Mouse (Mus musculus) spleen, embryonic (tissue): ENCODE results near the gene Higd1a.

Experiments
- CTCF ChIA-PET: fragments of 350-600 bp; sonication (Branson Sonifier 250); formaldehyde crosslinking; loops from one replicate; lab custom pipeline; 2022; lab: Charles Lee

Higd1a gene

DNA sequence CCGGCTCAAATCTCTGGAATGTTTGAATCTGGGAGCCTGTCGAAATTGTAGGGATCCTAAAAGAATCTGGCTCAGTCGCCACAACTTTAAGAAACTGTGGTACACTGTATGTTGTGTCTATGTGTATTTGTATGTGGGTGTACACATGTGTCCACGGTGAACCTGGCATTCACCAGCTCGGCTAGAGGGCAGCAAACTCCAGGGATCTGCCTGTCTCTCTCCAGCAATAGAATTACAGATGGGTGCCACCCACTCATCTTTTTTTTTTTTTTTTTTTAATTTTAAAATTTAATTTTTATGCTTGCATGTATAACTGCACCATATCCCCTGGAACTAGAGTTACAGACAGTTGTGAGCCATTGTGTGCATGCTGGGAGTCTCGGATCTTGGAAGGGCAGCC lies 23.1 kb upstream of the Higd1a start:
- CTCF ChIA-PET: interaction anchor here (0.6 to 2.7 kb wide), 2 partner anchors 18 to 104 kb away, joined by 3 to 10 read pairs; no protein-coding TSS in a partner anchor

GRCm38 (mm10) chr9:121880840-121881239 lies 22.7 kb upstream of the Higd1a start:
- CTCF ChIA-PET: interaction anchor here (2.7 kb wide), 1 partner anchor 105 kb away, joined by 10 read pairs; no protein-coding TSS in a partner anchor

DNA sequence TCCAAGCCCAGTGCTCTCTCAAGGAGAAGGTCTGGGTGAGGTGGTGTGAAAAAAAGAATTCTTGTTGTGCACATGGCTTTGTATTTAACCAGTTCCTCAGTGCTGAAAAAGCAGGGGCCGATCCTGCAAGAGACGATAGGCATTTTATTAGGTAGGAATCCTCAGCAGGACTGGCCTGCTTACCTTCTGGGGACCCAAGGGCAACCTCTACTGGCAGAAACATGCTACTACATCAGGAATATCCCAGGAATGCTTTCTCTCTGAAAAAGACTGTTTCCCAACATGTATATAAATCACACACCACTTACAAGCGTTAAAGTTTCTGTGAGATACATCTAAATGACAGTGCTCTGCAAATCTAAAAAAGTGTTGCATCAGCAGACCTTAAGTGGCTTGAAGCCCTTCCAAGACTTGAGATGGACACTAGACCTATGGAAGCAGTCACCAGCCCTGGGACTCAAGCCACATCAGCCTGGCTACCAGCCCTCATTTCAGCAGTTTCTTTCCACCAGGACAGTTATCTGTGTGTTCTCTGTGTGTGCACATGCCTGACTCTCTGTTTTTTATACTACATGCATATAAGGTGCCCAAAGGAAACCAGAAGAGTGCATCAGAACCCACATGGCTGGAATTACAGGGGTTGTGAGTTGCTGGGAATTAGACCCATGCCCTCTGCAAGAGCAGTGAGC lies 19.0 kb upstream of the Higd1a start:
- CTCF ChIA-PET: interaction anchor here (0.7 kb wide), 1 partner anchor 621 kb away, joined by 3 read pairs; no protein-coding TSS in a partner anchor

DNA sequence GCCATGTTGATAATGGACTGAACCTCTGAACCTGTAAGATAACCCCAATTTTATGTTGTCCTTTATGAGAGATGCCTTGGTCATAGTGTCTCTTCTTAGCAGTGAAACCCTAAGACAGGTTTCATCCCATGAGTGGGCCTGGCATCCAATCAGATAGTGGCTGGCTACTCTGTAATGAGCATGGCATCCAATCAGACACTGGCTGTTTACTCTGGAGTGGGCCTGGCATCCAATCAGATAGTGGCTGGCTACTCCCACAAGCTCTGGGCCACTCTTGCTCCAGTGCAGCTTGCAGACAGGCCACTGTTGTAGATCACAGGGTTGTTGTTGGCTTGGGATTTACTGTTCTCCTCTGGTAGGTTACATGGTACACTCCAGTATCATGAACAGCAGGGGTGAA lies 15.4 kb upstream of the Higd1a start:
- CTCF ChIA-PET: no interaction called here

GRCm38 (mm10) chr9:121872062-121872683 lies 14.0 kb upstream of the Higd1a start:
- CTCF ChIA-PET: no interaction called here

- CTCF ChIA-PET: no interaction called here
These were observed 11.9 kb upstream of the Higd1a start for GRCm38 (mm10) chr9:121869973-121870515.

GRCm38 (mm10) chr9:121869432-121869831 lies 11.3 kb upstream of the Higd1a start:
- CTCF ChIA-PET: no interaction called here

DNA sequence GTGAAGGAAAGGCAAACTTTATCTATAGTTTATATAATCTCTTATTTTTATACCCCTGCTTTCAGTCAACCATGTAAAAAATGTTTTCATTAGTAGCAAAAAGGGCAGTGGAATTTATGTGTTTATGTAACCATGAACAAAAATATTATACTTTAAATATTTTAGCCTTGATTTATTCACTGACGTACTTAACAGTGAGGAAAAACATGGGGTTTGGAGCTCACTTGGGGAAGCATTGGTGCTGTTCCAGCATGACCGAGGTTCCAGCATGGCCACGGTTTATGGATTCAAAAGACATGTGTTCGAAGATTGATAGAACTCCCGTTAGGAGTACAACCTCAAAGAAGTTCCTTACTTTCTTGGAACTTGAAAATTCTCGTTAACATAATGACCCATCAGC lies 10.1 kb upstream of the Higd1a start:
- CTCF ChIA-PET: no interaction called here

DNA sequence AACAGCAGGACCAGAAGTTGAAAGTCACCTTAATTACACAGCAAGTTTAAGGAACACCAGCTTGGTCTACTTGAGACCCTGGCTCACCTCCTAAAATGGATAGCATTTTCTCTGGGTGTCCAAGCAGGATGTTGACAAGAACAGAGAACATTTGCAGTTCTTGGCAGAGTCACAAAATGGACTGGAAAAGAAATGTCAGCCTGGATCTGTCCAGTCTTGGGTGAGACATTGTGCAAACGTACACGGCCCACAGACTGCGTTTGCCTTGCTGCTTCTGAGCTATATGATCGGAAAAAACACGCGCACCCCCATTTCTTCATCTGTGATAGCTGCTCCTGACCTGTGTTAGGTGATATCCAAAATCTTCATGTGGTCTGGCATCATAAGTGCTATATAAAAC lies 9.5 kb upstream of the Higd1a start:
- CTCF ChIA-PET: interaction anchor here (0.8 kb wide), 1 partner anchor 118 kb away, joined by 3 read pairs; no protein-coding TSS in a partner anchor

DNA sequence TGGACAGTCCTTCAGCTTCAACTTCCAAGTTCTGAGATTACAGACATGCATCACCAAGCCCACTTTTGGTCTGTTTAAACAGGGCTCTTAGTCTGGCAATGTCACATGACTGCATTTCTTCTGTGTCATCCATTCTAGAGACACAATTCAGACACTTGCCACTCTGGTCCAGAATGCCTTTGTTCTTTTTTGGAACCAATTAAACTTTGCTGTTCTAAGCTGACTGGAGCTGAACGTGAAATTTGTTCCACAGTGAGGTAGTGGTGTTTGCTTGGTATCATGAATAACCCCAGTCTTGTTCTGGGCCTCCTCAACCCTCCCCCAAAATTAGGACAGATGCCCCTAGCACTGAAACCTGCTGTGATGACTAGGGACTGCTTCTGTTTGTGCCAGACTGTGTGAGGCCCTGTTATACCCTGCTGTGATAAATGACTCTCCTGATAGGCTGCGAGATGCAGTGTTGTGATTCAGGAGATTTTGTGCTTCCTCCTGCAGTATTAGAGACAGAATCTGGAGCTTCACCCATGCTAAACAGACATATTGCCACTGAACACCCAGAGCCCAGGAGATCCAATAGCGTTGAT lies 7.4 kb upstream of the Higd1a start:
- CTCF ChIA-PET: no interaction called here

GRCm38 (mm10) chr9:121864837-121865236 lies 6.7 kb upstream of the Higd1a start:
- CTCF ChIA-PET: no interaction called here

DNA sequence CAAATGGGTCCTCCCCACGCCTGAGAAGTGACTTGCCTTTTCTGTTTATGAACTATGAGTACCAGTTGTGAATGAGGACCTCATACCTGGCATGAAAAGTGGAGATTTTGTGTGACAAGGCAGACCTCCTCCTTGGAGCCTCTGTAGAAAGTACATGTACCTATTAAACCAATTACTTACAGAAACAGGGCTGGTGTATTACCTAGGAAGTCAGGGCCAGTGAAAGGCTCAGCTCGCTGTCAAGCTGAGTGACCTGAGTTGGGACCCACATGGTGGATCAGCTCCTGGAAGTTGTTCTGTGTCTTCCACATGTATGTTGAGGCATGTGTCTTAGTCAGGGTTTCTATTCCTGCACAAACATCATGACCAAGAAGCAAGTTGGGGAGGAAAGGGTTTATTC lies 2.8 kb upstream of the Higd1a start:
- CTCF ChIA-PET: no interaction called here

- CTCF ChIA-PET: interaction anchor here (0.7 kb wide), 1 partner anchor 21 kb away, joined by 5 read pairs; no protein-coding TSS in a partner anchor
These were observed 1.2 kb upstream of the Higd1a start for GRCm38 (mm10) chr9:121859345-121859744.

- CTCF ChIA-PET: interaction anchor here (0.7 kb wide), 1 partner anchor 71 kb away, joined by 11 read pairs; no protein-coding TSS in a partner anchor
These were observed 549 bp downstream of the Higd1a start for GRCm38 (mm10) chr9:121857474-121858152.

DNA sequence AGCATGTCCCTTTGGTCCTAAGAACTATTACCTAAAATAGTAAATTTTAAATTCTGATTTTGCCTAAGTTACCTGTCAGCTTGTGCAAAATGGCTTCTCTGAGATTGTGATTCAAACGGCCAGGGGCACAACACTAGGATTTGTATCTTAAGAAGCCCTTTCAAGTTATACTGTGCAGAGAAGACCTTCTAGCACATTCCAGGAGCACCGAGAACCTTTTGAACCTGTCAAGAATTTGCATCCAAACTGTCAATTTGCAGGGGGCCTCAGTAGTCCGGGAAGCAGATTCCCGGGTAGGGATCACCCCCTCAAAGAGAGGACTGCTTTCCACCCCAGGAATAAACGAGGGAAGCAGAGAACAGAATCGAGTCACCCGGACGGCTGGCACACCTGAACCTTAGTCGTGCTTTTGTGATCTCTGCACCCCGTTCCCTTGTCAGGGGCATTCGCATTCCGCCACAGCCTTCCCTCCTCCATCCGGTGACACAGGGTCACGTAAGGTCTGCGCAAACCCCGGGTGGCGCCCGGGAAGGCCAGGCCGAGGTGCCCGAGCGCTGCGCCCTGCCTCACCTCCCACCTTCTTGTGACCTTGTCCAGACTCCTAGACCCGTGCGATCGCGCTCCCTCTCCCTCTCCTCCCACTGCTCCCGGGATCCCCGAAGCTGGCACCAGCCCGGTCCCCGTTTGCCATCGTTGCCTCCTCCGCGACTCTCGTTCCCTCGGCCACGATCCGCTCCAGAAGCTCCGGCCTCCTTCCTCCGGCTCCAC lies 1.3 kb downstream of the Higd1a start:
- CTCF ChIA-PET: interaction anchor here (0.6 to 0.7 kb wide), 2 partner anchors 71 to 79 kb away, joined by 3 to 11 read pairs; no protein-coding TSS in a partner anchor

DNA sequence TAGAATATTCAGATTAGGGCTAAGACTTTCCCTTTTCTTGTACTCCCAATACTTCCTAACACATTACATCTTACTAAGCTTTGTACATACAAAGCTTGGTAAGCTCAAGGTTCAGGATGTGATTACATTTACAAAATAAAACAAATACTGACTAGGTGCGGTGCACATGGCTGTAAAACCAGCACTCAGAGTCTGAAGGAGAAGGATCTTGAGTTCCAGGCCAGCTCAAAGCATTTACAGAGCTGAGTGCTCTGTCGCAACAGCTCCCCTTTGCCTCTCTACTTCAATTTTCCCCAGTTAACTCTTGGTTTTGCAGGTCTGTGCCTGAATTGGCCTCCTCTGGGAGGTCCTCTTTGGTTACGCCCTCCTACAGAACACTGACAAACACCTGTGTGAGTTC lies 3.9 kb downstream of the Higd1a start:
- CTCF ChIA-PET: no interaction called here

DNA sequence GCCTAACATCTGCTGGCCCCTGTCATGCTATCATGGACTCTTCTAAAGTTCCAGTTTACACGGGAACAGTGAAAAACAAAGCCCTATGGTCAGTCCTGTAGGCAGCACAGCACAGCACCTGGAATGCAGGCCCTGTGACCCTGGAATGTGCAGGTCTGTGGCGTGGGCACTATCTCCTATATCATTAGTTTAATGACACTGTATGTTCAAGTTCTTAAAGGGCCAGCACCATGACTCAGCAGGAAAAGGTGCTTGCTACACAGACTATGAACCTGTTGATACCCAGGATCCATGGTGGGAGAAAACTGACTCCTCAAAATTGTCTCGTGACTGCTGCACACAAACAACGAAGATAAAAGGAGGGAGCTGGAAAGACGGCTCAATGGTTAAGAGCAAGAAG lies 10.3 kb downstream of the Higd1a start:
- CTCF ChIA-PET: interaction anchor here (0.6 to 1.4 kb wide), 2 partner anchors 19 to 137 kb away, joined by 3 to 5 read pairs; no protein-coding TSS in a partner anchor

- CTCF ChIA-PET: interaction anchor here (0.6 to 1.3 kb wide), 4 partner anchors 19 to 139 kb away, joined by 4 to 5 read pairs (median 4); no protein-coding TSS in a partner anchor
These were observed 11.0 kb downstream of the Higd1a start for GRCm38 (mm10) chr9:121847138-121847537.

DNA sequence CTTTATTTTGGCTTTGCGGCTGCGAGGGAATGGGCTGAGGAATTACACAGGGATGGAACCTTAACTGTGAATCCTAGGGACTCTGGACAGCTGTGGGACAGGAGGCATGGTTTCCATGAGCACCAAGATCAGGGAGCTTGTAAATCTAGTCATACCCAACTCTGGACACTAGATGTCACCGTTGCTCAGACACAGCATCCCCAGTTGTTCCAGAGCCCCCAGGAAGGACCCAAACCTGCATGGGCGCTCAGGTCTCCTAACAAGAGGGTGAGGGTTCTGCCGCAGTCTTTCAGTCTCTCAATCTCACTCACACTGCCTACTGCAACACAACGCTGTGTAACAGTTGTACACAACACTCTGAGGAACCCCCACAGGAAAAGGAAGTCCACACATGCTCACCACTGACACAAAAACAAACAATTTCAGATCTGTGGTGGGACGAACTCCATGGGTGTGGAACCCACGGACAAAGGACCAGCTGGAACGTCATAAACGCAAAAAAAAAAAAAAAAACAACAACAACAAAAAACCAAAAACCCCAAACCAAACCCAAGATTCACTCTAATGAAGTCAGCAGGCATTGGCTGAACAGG lies 11.5 kb downstream of the Higd1a start:
- CTCF ChIA-PET: interaction anchor here (0.7 to 1.3 kb wide), 4 partner anchors 104 to 141 kb away, joined by 3 to 5 read pairs (median 4); no protein-coding TSS in a partner anchor

- CTCF ChIA-PET: interaction anchor here (0.6 to 0.7 kb wide), 3 partner anchors 32 to 432 kb away, joined by 3 to 6 read pairs (median 4); no protein-coding TSS in a partner anchor
These were observed 15.2 kb downstream of the Higd1a start for GRCm38 (mm10) chr9:121842914-121843313.
